Mouse (Mus musculus) heart, postnatal 4 days (tissue): Measurements from ENCODE around the gene Ablim1. TPM values are rescaled to one million over a fixed set of nuclear protein-coding genes. Genes with fewer than 3 reads are reported as not detected.

ENCODE experiments used
- DNase-seq: peaks from one replicate; pipeline ENCODE4 v3.0.0; 2021
- total RNA-seq, 2 experiments: library from RNA; stranded (reverse); gene quantifications; 2 replicates each; pipeline ENCODE4 v1.2.3; 2021

The Ablim1 gene
- total RNA-seq, 2 experiments from 2014 or later: 312 to 353 TPM

DNA sequence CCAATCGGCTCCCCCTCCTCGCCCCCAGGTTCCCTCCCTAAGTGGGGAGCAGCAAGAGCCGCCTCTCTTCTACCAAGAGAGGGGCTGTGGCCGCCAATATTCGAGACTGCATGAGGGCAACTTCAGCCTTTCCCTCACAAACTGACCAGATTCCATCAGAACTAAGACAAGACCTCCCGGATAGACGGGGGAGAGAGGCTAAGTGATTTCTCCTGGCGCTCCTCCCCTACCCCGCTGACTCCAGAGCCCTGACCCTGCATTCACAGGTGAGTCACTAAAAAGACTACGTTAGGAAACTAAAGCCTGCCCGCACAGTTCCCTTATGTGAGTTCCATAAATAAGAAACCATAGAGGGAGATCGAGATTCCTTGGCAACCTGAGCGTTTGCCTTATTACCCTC lies 307.9 kb downstream of the Ablim1 start:
- DNase-seq: no peak

DNA sequence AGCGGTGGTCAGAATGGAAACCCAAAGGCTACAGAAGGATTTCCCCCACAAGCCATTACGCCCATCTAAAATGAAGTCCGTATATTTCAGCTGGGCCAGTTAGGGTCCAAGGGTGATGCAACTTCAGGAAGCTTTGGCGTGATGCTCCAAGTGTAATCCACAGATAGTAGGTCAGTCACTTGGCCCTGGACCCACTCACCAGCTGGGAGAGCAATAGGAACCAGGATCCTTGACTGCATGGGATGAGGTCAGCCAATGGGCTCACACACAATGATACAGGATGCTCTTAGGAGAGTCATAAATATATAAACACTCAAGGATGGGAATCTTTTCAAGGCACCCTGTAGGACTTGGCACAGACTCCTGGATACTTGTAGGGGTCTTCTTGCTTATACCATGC lies 309.7 kb downstream of the Ablim1 start:
- peak; percentile 74 for DNase-seq

DNA sequence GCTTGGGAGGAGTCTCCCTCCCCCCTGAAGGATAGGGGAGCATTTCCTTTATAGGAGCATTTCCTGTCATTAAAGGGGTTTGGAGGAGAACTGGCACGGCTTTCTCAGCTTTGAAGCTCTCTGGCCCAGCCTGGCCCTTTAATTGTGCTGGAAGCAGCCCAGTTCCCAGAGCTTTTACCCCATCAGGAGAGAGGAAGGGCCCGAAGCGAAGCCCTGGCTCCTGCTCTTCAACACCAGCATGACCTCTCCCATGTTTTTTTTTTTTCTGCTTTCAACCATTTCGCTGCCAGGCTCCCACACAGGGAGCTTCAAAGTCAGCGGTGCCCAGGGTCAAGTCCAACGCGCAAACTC lies 311.3 kb downstream of the Ablim1 start:
- DNase-seq: no peak

DNA sequence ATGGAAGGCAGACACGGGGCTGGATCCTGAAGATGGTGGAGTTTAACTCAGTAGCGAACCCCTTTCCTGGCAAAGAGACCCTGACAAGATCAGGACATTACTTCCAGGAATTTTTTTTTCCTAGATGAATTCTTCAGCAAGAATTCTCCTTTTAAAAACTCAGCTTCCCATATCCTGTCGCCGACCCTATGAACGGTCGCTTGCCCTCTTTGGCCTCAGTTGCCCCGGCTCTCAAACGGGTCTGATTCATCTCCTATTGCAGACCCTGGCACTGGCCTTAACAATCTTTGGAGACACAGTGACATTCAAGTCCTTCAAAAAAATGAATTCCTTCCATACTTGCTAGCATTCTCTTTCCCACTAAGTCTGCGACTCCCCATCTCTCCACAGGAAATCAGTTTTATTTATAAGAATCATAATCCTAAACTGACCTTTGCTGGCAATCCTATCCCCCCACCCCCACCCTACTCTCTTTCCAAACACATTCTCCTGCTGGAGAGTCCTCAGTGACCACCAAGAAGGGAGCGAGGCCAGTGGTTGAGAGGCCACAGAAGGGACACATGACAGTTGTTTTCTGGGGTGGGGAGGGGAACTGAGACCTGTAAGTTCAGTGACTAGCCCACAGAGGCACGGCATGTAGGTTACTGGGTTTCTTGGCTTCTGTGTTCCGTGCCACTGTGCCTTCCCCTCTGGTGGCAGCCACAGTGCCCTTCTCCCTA lies 311.8 kb downstream of the Ablim1 start:
- no peak for DNase-seq

DNA sequence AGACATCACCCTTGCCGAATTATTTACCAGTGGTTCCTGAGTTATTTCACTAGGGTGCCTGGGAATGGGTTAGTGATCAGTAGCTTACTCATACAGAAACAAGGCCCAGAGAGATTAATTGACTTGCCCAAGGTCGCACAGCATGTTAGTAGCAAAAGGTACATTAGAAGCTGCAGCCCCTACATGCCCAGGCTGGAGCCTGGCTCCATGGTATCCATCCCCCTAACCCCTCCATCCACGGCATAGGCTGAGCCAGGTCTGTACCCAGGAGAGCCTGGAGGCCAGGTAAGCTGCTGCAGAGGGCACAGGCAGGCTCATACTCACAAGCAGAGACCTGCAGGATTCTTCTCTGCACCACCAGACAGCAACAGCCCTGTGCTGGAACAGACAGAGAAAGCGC lies 312.8 kb downstream of the Ablim1 start:
- no peak for DNase-seq

DNA sequence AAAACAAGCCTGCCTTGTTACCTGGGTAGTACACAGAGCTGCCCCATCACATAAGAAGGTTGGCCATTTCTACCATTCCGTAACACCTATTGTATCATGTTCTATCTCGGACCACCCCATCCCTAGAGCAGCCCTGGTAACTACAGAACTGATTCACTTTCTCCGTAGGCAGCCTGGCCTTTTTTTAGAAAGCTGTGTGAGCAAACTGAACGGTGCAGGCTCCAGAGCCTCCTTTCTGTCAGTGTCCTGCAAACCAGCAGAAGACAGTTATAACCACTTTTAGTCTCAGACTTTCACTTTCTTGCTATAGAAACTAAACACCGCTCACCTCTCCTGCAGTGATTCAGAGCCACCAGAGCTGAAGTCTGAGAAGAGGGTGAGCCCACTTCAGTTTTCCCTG lies 314.1 kb downstream of the Ablim1 start:
- DNase-seq: no peak

DNA sequence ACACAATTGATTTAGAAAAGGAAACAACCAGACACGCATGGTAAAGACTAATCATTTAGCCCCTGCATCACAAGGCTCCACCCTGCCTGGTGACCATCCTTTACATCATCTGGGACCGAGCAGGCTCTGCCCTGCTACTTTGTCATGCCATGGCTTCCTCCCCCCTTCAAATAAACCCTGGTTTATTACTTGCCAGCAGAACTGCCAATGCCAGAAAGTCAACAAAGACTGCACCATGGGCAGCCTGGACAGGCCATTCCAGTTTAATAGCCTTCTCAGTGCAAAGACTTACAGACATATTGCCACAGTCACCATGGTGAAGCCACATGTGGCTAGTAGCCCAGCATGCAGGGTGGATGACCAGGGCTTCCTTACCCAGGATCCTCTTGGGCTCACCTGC lies 314.9 kb downstream of the Ablim1 start:
- no peak for DNase-seq

DNA sequence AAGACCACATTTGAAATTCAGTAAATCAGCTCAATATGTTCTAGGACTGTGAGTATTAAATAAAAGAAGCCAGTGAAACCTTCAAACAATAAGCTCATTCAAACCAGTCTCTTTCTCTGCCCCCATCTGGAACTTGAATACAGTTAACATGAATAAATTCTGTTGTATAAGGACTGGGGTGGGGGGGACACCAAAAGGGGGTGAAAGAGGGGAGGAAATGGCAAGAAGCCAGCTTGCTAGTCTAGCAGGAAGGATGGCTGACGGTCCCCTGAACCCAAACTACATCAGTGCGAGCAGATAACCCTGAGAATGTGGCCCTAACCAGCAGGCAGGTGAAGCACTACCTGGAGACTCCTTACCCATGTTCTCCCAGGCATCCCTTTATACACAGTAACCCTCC lies 315.8 kb downstream of the Ablim1 start:
- no peak for DNase-seq

DNA sequence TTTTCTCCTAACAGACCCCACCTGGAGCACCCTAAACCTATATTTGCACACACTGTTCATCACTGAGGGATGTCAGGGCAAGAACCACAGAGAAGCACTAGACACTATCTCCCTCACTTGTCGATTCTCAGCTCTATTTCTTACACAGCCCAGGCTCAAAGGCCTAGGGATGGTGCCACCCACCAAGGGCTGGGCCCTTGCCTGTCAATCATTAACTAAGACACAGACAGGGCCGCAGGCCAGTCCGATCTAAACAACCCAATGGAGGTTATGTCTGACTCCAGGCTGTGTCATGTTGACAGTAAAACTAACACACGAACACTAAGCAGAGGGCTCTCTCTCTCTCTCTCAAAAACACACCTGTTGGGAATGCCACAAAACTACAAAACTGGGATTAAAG lies 316.4 kb downstream of the Ablim1 start:
- no peak for DNase-seq

DNA sequence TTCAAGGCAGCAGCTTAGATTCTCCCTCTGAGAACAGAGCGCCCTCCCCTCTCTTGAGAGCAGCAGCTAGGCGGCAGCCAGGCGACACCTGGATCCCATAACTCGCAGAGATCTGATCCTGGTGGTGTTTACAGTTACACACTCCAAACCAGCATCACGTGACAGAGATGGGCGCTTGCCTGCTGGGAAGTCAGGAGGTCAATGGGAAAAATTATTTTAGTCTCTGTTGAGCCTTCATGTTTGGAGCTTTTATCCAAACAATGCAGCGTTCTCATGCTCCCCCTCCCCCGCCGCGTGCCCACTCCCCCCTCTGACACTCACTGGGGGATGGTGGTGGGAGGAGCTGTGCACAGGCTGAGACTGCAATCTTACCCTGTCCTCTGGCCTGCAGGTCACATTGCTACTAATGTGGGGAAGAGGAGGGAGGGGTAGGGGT lies 317.5 kb downstream of the Ablim1 start:
- DNase-seq: peak; percentile 40

DNA sequence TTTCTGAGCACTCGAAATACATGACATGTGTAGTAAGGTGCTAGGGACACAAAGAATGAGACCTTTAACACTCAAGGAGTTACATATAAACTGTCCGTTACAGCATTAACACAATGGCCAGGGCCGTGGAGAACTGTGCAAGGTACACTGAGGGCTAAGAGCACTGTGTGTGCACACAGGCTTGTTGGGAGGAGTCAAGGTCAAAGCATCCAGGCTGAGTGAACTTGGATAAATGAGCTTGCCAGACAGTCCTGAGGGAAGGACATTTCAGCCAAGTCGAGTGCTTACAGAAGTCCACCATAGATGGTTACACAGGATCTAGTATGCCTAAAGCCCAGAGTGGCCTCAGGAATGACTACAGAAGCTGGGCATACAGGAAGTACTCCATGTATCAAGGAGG lies 319.3 kb downstream of the Ablim1 start:
- DNase-seq: no peak

DNA sequence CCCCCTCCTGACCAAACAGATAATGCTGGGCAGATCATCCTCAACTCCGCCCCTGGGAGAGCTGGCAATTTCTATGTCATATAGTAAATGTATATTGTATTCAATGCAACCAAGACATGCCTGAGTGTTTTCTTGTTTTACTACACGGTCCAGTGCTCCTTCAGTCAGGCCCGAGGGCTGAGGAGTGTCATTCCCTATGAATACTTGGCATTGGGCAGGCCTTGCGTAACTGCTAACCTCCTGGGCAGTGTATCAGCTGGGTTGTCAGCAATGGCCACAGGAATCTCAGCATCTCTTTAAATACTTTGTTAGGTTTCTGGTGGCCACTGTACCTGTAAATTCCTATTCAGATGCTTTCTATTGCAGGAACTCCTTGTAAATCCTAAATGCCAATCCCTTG lies 320.1 kb downstream of the Ablim1 start:
- no peak for DNase-seq

DNA sequence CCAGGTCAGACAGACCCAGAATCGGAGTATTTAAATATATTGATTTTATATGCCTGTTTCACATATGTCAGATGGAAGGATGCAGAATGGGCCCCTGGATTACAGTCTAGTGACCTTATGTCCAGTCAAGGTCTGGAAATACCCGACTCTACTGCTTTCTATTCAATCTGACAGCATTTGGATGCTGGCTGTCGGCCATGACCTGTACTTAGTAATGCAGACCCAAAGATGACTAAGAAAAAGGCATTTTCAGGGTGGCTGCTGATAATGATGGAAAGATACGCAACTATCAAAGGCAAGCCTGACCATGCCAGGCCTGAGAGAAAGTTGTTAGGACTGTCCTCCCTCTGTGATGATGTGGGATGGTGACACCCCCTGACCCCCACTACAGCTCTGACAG lies 321.0 kb downstream of the Ablim1 start:
- no peak for DNase-seq

DNA sequence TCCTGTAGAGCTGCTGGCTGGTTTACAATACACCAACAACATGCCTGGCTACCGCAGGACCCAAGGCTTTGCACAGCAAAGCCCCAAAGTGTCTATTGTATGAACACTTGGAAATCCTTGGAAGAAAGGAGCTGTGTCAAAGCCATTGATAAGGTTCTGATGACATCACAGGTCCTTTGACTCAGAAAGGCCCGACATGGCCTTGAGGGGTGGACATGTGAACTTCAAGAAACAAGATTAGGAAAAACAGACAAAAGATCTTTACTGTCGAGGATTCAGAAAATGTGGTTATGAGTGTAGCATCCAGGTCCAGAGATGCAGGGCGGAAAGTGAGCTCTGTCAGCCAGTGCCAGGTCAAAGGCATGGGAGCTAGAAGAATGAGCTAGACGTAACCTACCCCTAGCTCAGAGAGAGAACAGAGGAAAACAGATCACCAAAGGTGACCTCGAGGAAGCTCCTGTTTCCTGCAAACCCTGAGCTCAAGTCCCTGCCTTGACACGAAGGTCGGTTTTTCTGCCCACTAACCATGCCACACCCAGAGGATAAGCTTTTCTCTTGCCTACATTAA lies 321.7 kb downstream of the Ablim1 start:
- no peak for DNase-seq

DNA sequence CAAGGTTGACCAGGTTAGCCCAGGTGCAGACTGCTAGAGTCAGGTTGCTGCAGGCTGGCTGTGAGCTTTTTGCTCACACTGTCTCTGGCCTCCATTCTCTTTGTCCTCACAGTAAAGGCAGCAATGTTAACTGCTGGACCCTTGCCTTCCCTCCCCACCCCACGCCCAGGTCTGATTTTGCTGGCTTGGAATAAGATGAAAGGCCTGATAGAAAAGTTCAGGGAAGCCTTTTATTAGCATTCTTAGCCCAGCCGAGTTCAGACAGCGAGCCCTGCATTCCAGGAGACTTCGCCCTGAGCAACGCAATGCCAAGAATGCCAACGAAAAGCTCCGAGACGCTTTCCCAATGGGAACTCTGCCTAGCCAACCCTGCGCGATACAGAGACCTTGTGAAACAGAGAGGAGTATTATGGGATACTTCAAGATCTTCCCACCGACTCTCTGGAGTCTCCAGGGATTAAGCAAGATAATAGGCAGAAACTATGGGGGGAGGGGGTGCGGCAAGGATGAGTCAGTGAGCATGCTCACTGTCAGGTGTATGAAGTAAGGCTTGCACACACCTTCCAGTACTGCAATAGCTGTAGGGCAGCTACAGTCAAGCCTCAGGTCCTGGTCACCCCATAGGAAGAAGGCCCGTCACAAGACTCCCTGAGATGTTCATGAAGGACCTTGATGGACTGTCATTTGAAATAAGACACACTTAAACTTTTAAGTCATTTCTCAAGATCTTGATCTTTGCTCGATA lies 324.2 kb downstream of the Ablim1 start:
- DNase-seq: no peak

DNA sequence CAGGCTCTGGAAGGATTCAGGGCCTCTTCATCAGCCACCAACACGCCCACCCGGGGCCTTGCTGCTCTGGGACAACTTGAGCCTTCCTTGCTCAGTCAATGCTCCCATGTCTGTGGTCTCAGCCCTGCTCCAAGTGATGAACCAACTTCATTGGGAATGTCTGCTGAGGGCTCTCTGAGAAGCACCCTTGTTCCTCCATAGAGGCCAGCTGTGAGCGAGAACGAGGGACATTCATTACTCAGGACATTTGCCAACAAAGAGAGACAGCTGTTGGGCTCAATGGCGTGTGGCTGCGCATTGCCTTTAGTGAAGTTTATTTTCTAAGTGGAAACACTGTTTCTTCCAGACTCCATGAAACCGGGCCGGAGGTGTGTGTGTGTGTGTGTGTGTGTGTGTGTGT lies 325.5 kb downstream of the Ablim1 start:
- DNase-seq: no peak

DNA sequence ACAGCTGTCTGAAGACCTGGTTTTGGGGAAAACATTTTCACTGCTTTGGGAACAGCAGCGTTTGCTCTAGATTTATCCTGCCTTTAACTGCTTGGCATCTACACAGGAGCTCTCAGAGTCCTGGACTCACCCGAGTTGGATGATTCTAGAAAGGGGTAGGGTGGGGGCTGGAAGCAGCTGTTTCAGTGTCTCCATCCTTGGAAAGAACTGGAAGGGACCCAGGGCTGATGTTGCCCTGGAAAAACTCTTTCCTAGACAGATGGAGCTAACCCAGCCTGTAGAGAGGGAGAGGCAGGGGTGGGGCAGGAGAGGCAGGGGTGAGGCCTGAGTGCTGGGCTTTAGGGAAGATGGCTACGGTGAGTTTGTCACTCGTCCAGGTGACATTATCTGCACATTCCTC lies 330.5 kb downstream of the Ablim1 start:
- peak; percentile 64 for DNase-seq

DNA sequence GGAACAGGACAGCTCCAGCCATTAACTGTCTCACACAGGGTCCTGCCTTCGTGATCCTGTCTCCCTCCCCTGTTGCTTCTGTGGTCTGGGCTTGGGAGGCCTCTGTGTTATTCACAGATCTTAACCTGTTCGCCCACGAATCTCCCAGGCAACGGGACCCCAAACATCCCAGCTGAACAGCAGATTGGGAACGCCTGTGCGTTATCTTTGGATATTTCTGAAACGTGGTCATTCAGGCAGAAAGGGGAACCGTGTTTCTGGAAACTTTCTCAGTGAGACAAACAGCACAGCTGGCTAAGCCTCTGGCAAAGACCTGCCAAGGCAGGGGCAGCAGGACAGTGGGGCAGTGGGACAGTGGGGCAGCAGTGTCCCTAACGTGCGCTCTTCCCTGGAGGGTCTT lies 331.0 kb downstream of the Ablim1 start:
- DNase-seq: peak; percentile 45

Other genes with a start within 250 kb of the Ablim1 start
- 10 to 100 TPM; 18.6 to 19.4 TPM for gene Fam160b1, start 45.8 kb upstream of the Ablim1 start, total RNA-seq
- 1 to 10 TPM; 6.4 to 7.6 TPM for gene Trub1, start 138.0 kb upstream of the Ablim1 start, total RNA-seq